Mouse (Mus musculus): ENCODE measurements around the gene Fam83b. TPM values are rescaled to one million over a fixed set of nuclear protein-coding genes. Genes with fewer than 3 reads are reported as not detected.

The Fam83b gene
- total and polyA plus RNA-seq, 2 experiments from 2014 or later, result 0.12 to 0.44 TPM

- no peak for TF ChIP-seq CTCF (IDR thresholded peaks at IDR 0.05)
- 80% methylated on average over 3 of the region's 3 CpGs for WGBS
- H3K4me2 ChIP-seq (ENCODE audit: low read depth, low read length, poor library complexity, severe bottlenecking), result no peak overlapping the region
Observed at GRCm38 (mm10) chr9:76521640-76522039, 45.3 kb downstream of the Fam83b start.

GRCm38 (mm10) chr9:76518665-76519064, 48.3 kb downstream of the Fam83b start:
- Histone ChIP-seq H3K4me2 (ENCODE audit: low read depth, low read length, poor library complexity, severe bottlenecking) (no peak overlapping the region), H3K36me3 (ENCODE audit: insufficient read depth, low read length) (no peaks in the 10 kb centered on the region), H3K27me3 (ENCODE audit: insufficient read depth, low read length) (no peaks in the 10 kb centered on the region), H3K27ac (ENCODE audit: low read depth, low read length) (no peak overlapping the region), H3K4me3 (ENCODE audit: low read depth, low read length) (no peak overlapping the region), H3K4me1 (ENCODE audit: insufficient read depth, low read length) (no peaks in the 10 kb centered on the region), H3K9me3 (ENCODE audit: low read length) (no peaks in the 10 kb centered on the region), H3K9ac (replicated peaks; ENCODE audit: low read length, poor library complexity, severe bottlenecking) (no peak overlapping the region)
- ATAC-seq (ENCODE audit: low FRiP score), result no peak
- 73% methylated on average over 1 of the region's 1 CpGs for WGBS
- 0 out of 2 replicates have a peak, but pooled peaks have one; percentile 8 for TF ChIP-seq CTCF (IDR thresholded peaks at IDR 0.05)
- DNase-seq (ENCODE audit: low spot score), result no peak

More at GRCm38 (mm10) chr9:76521640-76522039, 45.3 kb downstream of the Fam83b start:
- Histone ChIP-seq H3K27me3 (ENCODE audit: insufficient read depth, low read length) (no peaks in the 10 kb centered on the region), H3K9me3 (ENCODE audit: low read length) (no peaks in the 10 kb centered on the region), H3K9ac (replicated peaks; ENCODE audit: low read length, poor library complexity, severe bottlenecking) (no peak overlapping the region), H3K27ac (ENCODE audit: low read depth, low read length) (no peak overlapping the region), H3K4me3 (ENCODE audit: low read depth, low read length) (no peak overlapping the region), H3K4me1 (ENCODE audit: insufficient read depth, low read length) (no peaks in the 10 kb centered on the region), H3K36me3 (ENCODE audit: insufficient read depth, low read length) (no peaks in the 10 kb centered on the region)
- no peak for ATAC-seq (ENCODE audit: low FRiP score)
- no peak for DNase-seq (ENCODE audit: low spot score)

GRCm38 (mm10) chr9:76505650-76506049, 61.3 kb downstream of the Fam83b start:
- ATAC-seq (ENCODE audit: low FRiP score), result no peak
- TF ChIP-seq CTCF (IDR thresholded peaks at IDR 0.05), result no peak
- no peaks in the 10 kb centered on the region for H3K36me3 ChIP-seq (ENCODE audit: insufficient read depth, low read length)

GRCm38 (mm10) chr9:76489737-76490136, 77.2 kb downstream of the Fam83b start:
- DNase-seq (ENCODE audit: low spot score) (no peak), ATAC-seq (ENCODE audit: low FRiP score) (no peak)
- H3K9me3 ChIP-seq (ENCODE audit: low read length), result peaks cover 5% of the 10 kb centered on the region; the same call in 1 of the 2 replicates
- no peak overlapping the region for H3K27ac ChIP-seq (ENCODE audit: low read depth, low read length)
- no peaks in the 10 kb centered on the region for H3K36me3 ChIP-seq (ENCODE audit: insufficient read depth, low read length)
- no peaks in the 10 kb centered on the region for H3K4me1 ChIP-seq (ENCODE audit: insufficient read depth, low read length)
- no peak overlapping the region for H3K9ac ChIP-seq (replicated peaks; ENCODE audit: low read length, poor library complexity, severe bottlenecking)
- WGBS, result 94% methylated on average over 3 of the region's 3 CpGs
- H3K4me2 ChIP-seq (ENCODE audit: low read depth, low read length, poor library complexity, severe bottlenecking), result no peak overlapping the region
- no peaks in the 10 kb centered on the region for H3K27me3 ChIP-seq (ENCODE audit: insufficient read depth, low read length)
- H3K4me3 ChIP-seq (ENCODE audit: low read depth, low read length), result no peak overlapping the region
- no peak for TF ChIP-seq CTCF (IDR thresholded peaks at IDR 0.05)

More at GRCm38 (mm10) chr9:76505650-76506049, 61.3 kb downstream of the Fam83b start:
- DNase-seq (ENCODE audit: low spot score), result no peak
- H3K27ac ChIP-seq (ENCODE audit: low read depth, low read length), result no peak overlapping the region
- H3K4me3 ChIP-seq (ENCODE audit: low read depth, low read length), result no peak overlapping the region
- no peaks in the 10 kb centered on the region for H3K4me1 ChIP-seq (ENCODE audit: insufficient read depth, low read length)
- H3K27me3 ChIP-seq (ENCODE audit: insufficient read depth, low read length), result no peaks in the 10 kb centered on the region
- H3K4me2 ChIP-seq (ENCODE audit: low read depth, low read length, poor library complexity, severe bottlenecking), result no peak overlapping the region
- no peak overlapping the region for H3K9ac ChIP-seq (replicated peaks; ENCODE audit: low read length, poor library complexity, severe bottlenecking)
- no peaks in the 10 kb centered on the region for H3K9me3 ChIP-seq (ENCODE audit: low read length)

GRCm38 (mm10) chr9:76480088-76480487, 86.8 kb downstream of the Fam83b start:
- H3K4me1 ChIP-seq (ENCODE audit: insufficient read depth, low read length), result no peaks in the 10 kb centered on the region
- WGBS, result 81% methylated on average over 3 of the region's 3 CpGs
- H3K27me3 ChIP-seq (ENCODE audit: insufficient read depth, low read length), result no peaks in the 10 kb centered on the region
- no peak overlapping the region for H3K4me3 ChIP-seq (ENCODE audit: low read depth, low read length)
- H3K36me3 ChIP-seq (ENCODE audit: insufficient read depth, low read length), result no peaks in the 10 kb centered on the region
- no peak for ATAC-seq (ENCODE audit: low FRiP score)
- TF ChIP-seq CTCF (IDR thresholded peaks at IDR 0.05), result no peak
- H3K9ac ChIP-seq (replicated peaks; ENCODE audit: low read length, poor library complexity, severe bottlenecking), result no peak overlapping the region
- no peak overlapping the region for H3K4me2 ChIP-seq (ENCODE audit: low read depth, low read length, poor library complexity, severe bottlenecking)
- DNase-seq (ENCODE audit: low spot score), result no peak
- no peak overlapping the region for H3K27ac ChIP-seq (ENCODE audit: low read depth, low read length)
- no peaks in the 10 kb centered on the region for H3K9me3 ChIP-seq (ENCODE audit: low read length)

- Histone ChIP-seq H3K4me2 (ENCODE audit: low read depth, low read length, poor library complexity, severe bottlenecking) (no peak overlapping the region), H3K9ac (replicated peaks; ENCODE audit: low read length, poor library complexity, severe bottlenecking) (no peak overlapping the region), H3K9me3 (ENCODE audit: low read length) (no peaks in the 10 kb centered on the region), H3K36me3 (ENCODE audit: insufficient read depth, low read length) (no peaks in the 10 kb centered on the region), H3K4me1 (ENCODE audit: insufficient read depth, low read length) (no peaks in the 10 kb centered on the region), H3K4me3 (ENCODE audit: low read depth, low read length) (no peak overlapping the region), H3K27ac (ENCODE audit: low read depth, low read length) (no peak overlapping the region), H3K27me3 (ENCODE audit: insufficient read depth, low read length) (no peaks in the 10 kb centered on the region)
- 28% methylated on average over 4 of the region's 4 CpGs for WGBS
- no peak for DNase-seq (ENCODE audit: low spot score)
- ATAC-seq (ENCODE audit: low FRiP score), result no peak
- TF ChIP-seq CTCF (IDR thresholded peaks at IDR 0.05), result no peak
Observed at GRCm38 (mm10) chr9:76469500-76469899, 97.4 kb downstream of the Fam83b start.
